Mouse (Mus musculus): ENCODE measurements around the gene Pde10a. TPM values are rescaled to one million over a fixed set of nuclear protein-coding genes. Genes with fewer than 3 reads are reported as not detected.

Pde10a gene
- total RNA-seq, 2 experiments from 2014 or later, result 4.0 to 6.0 TPM

- Histone ChIP-seq H3K27ac (no peak overlapping the region), H3K4me3 (no peak overlapping the region)
- TF ChIP-seq CTCF (IDR thresholded peaks at IDR 0.05), result no peak
- DNase-seq, result no peak
- intact Hi-C loops (cut with DNase I), result no loop called here
Measured at GRCm38 (mm10) chr17:8867331-8868237, 342.4 kb downstream of the Pde10a start.

GRCm38 (mm10) chr17:8869287-8869686 lies 344.1 kb downstream of the Pde10a start:
- no peak for DNase-seq
- Histone ChIP-seq H3K27ac (no peak overlapping the region), H3K4me3 (no peak overlapping the region)
- no peak for TF ChIP-seq CTCF (IDR thresholded peaks at IDR 0.05)
- intact Hi-C loops (cut with DNase I), result no loop called here

GRCm38 (mm10) chr17:8870848-8871247 lies 345.7 kb downstream of the Pde10a start:
- no peak for TF ChIP-seq CTCF (IDR thresholded peaks at IDR 0.05)
- no peak overlapping the region for H3K27ac ChIP-seq
- intact Hi-C loops (cut with DNase I), result no loop called here
- no peak overlapping the region for H3K4me3 ChIP-seq
- no peak for DNase-seq

- peak overlapping the region; percentile 49; the same call in 1 of the 2 replicates for H3K27ac ChIP-seq
- no peak overlapping the region for H3K4me3 ChIP-seq
- intact Hi-C loops (cut with DNase I), result no loop called here
- no peak for TF ChIP-seq CTCF (IDR thresholded peaks at IDR 0.05)
- no peak for DNase-seq
Measured at GRCm38 (mm10) chr17:8871396-8871795, 346.2 kb downstream of the Pde10a start.

- H3K4me3 ChIP-seq, result peak overlapping the region; percentile 6
- intact Hi-C loops (cut with DNase I), result no loop called here
- DNase-seq, result peak; percentile 25
- H3K27ac ChIP-seq, result peak overlapping the region; percentile 49
- TF ChIP-seq CTCF (IDR thresholded peaks at IDR 0.05), result no peak
Measured at GRCm38 (mm10) chr17:8871997-8872593, 346.9 kb downstream of the Pde10a start.

- peak overlapping the region; percentile 49; the same call in 1 of the 2 replicates for H3K27ac ChIP-seq
- intact Hi-C loops (cut with DNase I), result no loop called here
- TF ChIP-seq CTCF (IDR thresholded peaks at IDR 0.05), result no peak
Measured at GRCm38 (mm10) chr17:8872611-8873010, 347.4 kb downstream of the Pde10a start.

GRCm38 (mm10) chr17:8878056-8878455 lies 352.9 kb downstream of the Pde10a start:
- intact Hi-C loops (cut with DNase I), result no loop called here
- DNase-seq, result no peak
- no peak for TF ChIP-seq CTCF (IDR thresholded peaks at IDR 0.05)
- Histone ChIP-seq H3K4me3 (no peak overlapping the region), H3K27ac (no peak overlapping the region)

More at GRCm38 (mm10) chr17:8872611-8873010, 347.4 kb downstream of the Pde10a start:
- peak overlapping the region; percentile 6; the same call in 1 of the 2 replicates for H3K4me3 ChIP-seq
- DNase-seq, result no peak

GRCm38 (mm10) chr17:8881711-8882110 lies 356.5 kb downstream of the Pde10a start:
- H3K4me3 ChIP-seq, result no peak overlapping the region
- intact Hi-C loops (cut with DNase I), result no loop called here
- no peak for TF ChIP-seq CTCF (IDR thresholded peaks at IDR 0.05)
- no peak overlapping the region for H3K27ac ChIP-seq
- DNase-seq, result no peak

GRCm38 (mm10) chr17:8884691-8885090 lies 359.5 kb downstream of the Pde10a start:
- TF ChIP-seq CTCF (IDR thresholded peaks at IDR 0.05), result no peak
- Histone ChIP-seq H3K27ac (no peak overlapping the region), H3K4me3 (no peak overlapping the region)
- DNase-seq, result no peak
- intact Hi-C loops (cut with DNase I), result no loop called here

- DNase-seq, result no peak
- no peak overlapping the region for H3K27ac ChIP-seq
- no peak overlapping the region for H3K4me3 ChIP-seq
- intact Hi-C loops (cut with DNase I), result no loop called here
- no peak for TF ChIP-seq CTCF (IDR thresholded peaks at IDR 0.05)
Measured at GRCm38 (mm10) chr17:8885830-8886229, 360.7 kb downstream of the Pde10a start.

- Histone ChIP-seq H3K27ac (no peak overlapping the region), H3K4me3 (no peak overlapping the region)
- no peak for TF ChIP-seq CTCF (IDR thresholded peaks at IDR 0.05)
- DNase-seq, result no peak
- intact Hi-C loops (cut with DNase I), result no loop called here
Measured at GRCm38 (mm10) chr17:8888105-8888504, 362.9 kb downstream of the Pde10a start.

- Histone ChIP-seq H3K27ac (no peak overlapping the region), H3K4me3 (no peak overlapping the region)
- no peak for DNase-seq
- no peak for TF ChIP-seq CTCF (IDR thresholded peaks at IDR 0.05)
- intact Hi-C loops (cut with DNase I), result no loop called here
Measured at GRCm38 (mm10) chr17:8888639-8889038, 363.5 kb downstream of the Pde10a start.

All from gastrocnemius, adult 2 months (tissue).